In the genomic region with DNA sequence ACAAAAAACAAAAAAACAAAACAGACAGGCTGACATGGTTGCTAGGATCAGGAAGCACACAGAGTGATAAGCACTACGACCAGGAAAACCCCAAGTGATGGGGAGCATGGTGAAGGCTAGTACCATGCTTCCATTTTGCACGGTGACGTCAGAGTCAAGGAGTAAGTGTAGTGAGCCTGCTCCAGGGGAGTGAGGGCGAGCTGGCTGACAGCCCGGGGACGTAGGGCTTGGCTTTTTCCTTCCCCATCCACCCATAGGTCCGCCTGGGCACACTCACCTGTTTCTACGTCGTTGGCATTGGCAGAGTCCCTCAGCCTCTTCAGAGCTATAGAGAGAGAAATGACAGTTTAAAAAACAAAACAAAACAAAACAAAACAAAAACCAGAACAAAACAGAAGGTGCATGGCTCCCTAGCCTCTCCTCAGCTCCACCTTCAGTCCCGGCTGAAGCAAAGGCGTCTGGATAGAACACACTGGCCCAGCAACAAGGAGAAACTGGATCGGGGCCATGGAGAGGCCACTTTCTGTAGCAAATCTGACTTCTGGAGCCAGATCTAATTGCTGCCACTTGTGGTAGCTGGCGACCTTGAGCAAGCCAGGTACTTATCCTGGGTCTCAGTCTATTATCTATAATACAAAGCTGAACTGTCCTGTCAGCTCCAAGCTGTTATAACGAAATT, we compare ENCODE assay signal across 10 mouse cellular contexts. TPM values are rescaled to one million over a fixed set of nuclear protein-coding genes. Genes with fewer than 3 reads are reported as not detected.
A peak's percentile ranks its signal among the peaks of the same experiment; 100 is the strongest.
DNase-seq lines count a peak whose midpoint lies in the region; ATAC-seq and TF ChIP-seq lines count a peak whose summit lies in the region.
"Had no signal": no experiment of that assay in that cellular context is flagged by ENCODE, and none has a peak within 500 bp of the region (broad histone marks: within the 10 kb centered on the region; RNA-seq: fewer than 3 reads in every experiment).

No protein-coding gene starts in this region.

- 88% methylated on average over 14 of the region's 14 CpGs for WGBS in hindbrain, embryonic 10.5 days
- WGBS in hindbrain, embryonic 12.5 days: 87% methylated on average over 14 of the region's 14 CpGs
- 82% methylated on average over 14 of the region's 14 CpGs for WGBS in stomach, embryonic 14.5 days
- 76% methylated on average over 14 of the region's 14 CpGs for WGBS in stomach, postnatal 0 days
- 76% methylated on average over 14 of the region's 14 CpGs for WGBS in liver, embryonic 13.5 days (ENCODE audit: insufficient replicate concordance)

- H3K36me3 ChIP-seq in hindbrain, embryonic 10.5 days: peaks cover 52% of the 10 kb centered on the region
- H3K36me3 ChIP-seq in hindbrain, embryonic 12.5 days: peaks cover 46% of the 10 kb centered on the region
- peaks cover 40% of the 10 kb centered on the region for H3K36me3 ChIP-seq in stomach, embryonic 14.5 days (ENCODE audit: control insufficient read depth, insufficient read depth, low read length)
- peaks cover 19% of the 10 kb centered on the region for H3K36me3 ChIP-seq in stomach, postnatal 0 days (ENCODE audit: control insufficient read depth, insufficient read depth, low read length)
- H3K36me3 ChIP-seq in liver, embryonic 13.5 days: peaks cover 52% of the 10 kb centered on the region

- peak overlapping the region; percentile 3; the same call in 1 of the 2 replicates for H3K4me3 ChIP-seq in hindbrain, embryonic 10.5 days
- H3K4me3 ChIP-seq in hindbrain, embryonic 12.5 days: no peak overlapping the region
- H3K4me3 ChIP-seq in stomach, embryonic 14.5 days (ENCODE audit: low read depth, low read length): 0 out of 2 replicates have a peak overlapping the region, but pooled peaks have one; percentile 89
- H3K4me3 ChIP-seq in stomach, postnatal 0 days (ENCODE audit: low read depth, low read length): no peak overlapping the region
- peak overlapping the region; percentile 84 for H3K4me3 ChIP-seq in liver, embryonic 13.5 days (replicated peaks)

- DNase-seq in hindbrain, embryonic 10.5 days (ENCODE audit: low spot score): no peak
- no peak for DNase-seq in stomach, postnatal 0 days (ENCODE audit: low spot score)
- DNase-seq in liver, embryonic 13.5 days: no peak
- no peak for DNase-seq in urinary bladder, postnatal 4 days (ENCODE audit: low spot score in 2 of 2)
- no peak for DNase-seq in spleen, adult 12 weeks (ENCODE audit: low spot score)
- no peak for DNase-seq in gastrocnemius, postnatal 4 days (ENCODE audit: low spot score in 2 of 2)
- DNase-seq: adrenal gland, postnatal 14 days; heart, adult 18-20 months had no signal

- H3K27ac ChIP-seq in hindbrain, embryonic 10.5 days: no peak overlapping the region
- H3K27ac ChIP-seq in hindbrain, embryonic 12.5 days: no peak overlapping the region
- no peak overlapping the region for H3K27ac ChIP-seq in stomach, embryonic 14.5 days (ENCODE audit: low read length)
- no peak overlapping the region for H3K27ac ChIP-seq in stomach, postnatal 0 days (replicated peaks)
- H3K27ac ChIP-seq in liver, embryonic 13.5 days: peak overlapping the region; percentile 92

- no peak for ATAC-seq in hindbrain, embryonic 12.5 days (ENCODE audit: low FRiP score)
- no peak for ATAC-seq in stomach, embryonic 14.5 days (ENCODE audit: insufficient number of reproducible peaks, insufficient read depth, low FRiP score, low read depth)
- no peak for ATAC-seq in stomach, postnatal 0 days (ENCODE audit: low FRiP score, low TSS enrichment)
- no peak for ATAC-seq in liver, embryonic 13.5 days (ENCODE audit: low read depth)

- H3K9ac ChIP-seq in hindbrain, embryonic 12.5 days: no peak overlapping the region
- H3K9ac ChIP-seq in stomach, embryonic 14.5 days (replicated peaks; ENCODE audit: low read depth, low read length): no peak overlapping the region
- H3K9ac ChIP-seq in stomach, postnatal 0 days (ENCODE audit: low read length): no peak overlapping the region
- H3K9ac ChIP-seq in liver, embryonic 13.5 days: peak overlapping the region; percentile 93

- H3K9me3 ChIP-seq in hindbrain, embryonic 10.5 days: no peaks in the 10 kb centered on the region
- H3K9me3 ChIP-seq in hindbrain, embryonic 12.5 days (replicated peaks): no peaks in the 10 kb centered on the region
- no peaks in the 10 kb centered on the region for H3K9me3 ChIP-seq in stomach, embryonic 14.5 days (ENCODE audit: control insufficient read depth, low read depth, low read length)
- no peaks in the 10 kb centered on the region for H3K9me3 ChIP-seq in stomach, postnatal 0 days (ENCODE audit: control insufficient read depth, low read length)
- no peaks in the 10 kb centered on the region for H3K9me3 ChIP-seq in liver, embryonic 13.5 days (replicated peaks)

- H3K4me2 ChIP-seq in hindbrain, embryonic 12.5 days (replicated peaks): no peak overlapping the region
- peak overlapping the region; percentile 68; the same call in 1 of the 2 replicates for H3K4me2 ChIP-seq in stomach, embryonic 14.5 days (replicated peaks; ENCODE audit: low read depth, low read length)
- no peak overlapping the region; the same call in 1 of the 2 replicates for H3K4me2 ChIP-seq in stomach, postnatal 0 days (replicated peaks; ENCODE audit: low read depth)
- peak overlapping the region; percentile 68 for H3K4me2 ChIP-seq in liver, embryonic 13.5 days

- TF ChIP-seq EP300 in stomach, postnatal 0 days (optimal IDR thresholded peaks at IDR 0.05): no peak

- H3K4me1 ChIP-seq in hindbrain, embryonic 10.5 days (replicated peaks): peaks cover 27% of the 10 kb centered on the region
- peaks cover 17% of the 10 kb centered on the region for H3K4me1 ChIP-seq in hindbrain, embryonic 12.5 days
- H3K4me1 ChIP-seq in stomach, embryonic 14.5 days (ENCODE audit: control insufficient read depth, insufficient read depth, low read length): 0 out of 2 replicates have a peak, but pooled peaks cover 9% of the 10 kb centered on the region
- no peaks in the 10 kb centered on the region for H3K4me1 ChIP-seq in stomach, postnatal 0 days (replicated peaks; ENCODE audit: control insufficient read depth, insufficient read depth)
- peaks cover 82% of the 10 kb centered on the region for H3K4me1 ChIP-seq in liver, embryonic 13.5 days (replicated peaks)

- no peak for TF ChIP-seq CTCF in stomach, postnatal 0 days (IDR thresholded peaks at IDR 0.05; ENCODE audit: low read depth)

- no peaks in the 10 kb centered on the region for H3K27me3 ChIP-seq in hindbrain, embryonic 10.5 days (ENCODE audit: insufficient read depth, poor library complexity, severe bottlenecking)
- H3K27me3 ChIP-seq in hindbrain, embryonic 12.5 days: no peaks in the 10 kb centered on the region
- H3K27me3 ChIP-seq in stomach, embryonic 14.5 days (ENCODE audit: control insufficient read depth, insufficient read depth, low read length): no peaks in the 10 kb centered on the region
- H3K27me3 ChIP-seq in stomach, postnatal 0 days (ENCODE audit: control insufficient read depth, insufficient read depth, low read length): no peaks in the 10 kb centered on the region
- H3K27me3 ChIP-seq in liver, embryonic 13.5 days: no peaks in the 10 kb centered on the region

RNA-seq across cellular contexts. Expression of gene Ankrd54, which starts 1.7 kb away (rescaled TPM):
- polyA plus RNA-seq in hindbrain, embryonic 10.5 days (2016; fragmentation: Nextera tagmentation; extraction: Ambion mirVana): 65.9 and 78.2 TPM in 2 replicates
- 56.8 and 60.3 TPM in 2 replicates for polyA plus RNA-seq in hindbrain, embryonic 12.5 days (2016; fragmentation: Nextera tagmentation; extraction: Ambion mirVana)
- polyA plus RNA-seq in stomach, embryonic 14.5 days (2014; fragmentation: Nextera tagmentation; extraction: Ambion mirVana): 42.7 and 44.1 TPM in 2 replicates
- 27.1 and 28.0 TPM in 2 replicates for polyA plus RNA-seq in stomach, postnatal 0 days (2015; fragmentation: Nextera tagmentation; extraction: Ambion mirVana)
- polyA plus RNA-seq in liver, embryonic 13.5 days (2015; fragmentation: Nextera tagmentation; extraction: Ambion mirVana): 47.9 and 49.6 TPM in 2 replicates
- total RNA-seq in gastrocnemius, postnatal 4 days (2021): 10 to 100 TPM; 11.6 to 13.5 TPM

RNA-seq across cellular contexts. Expression of gene Eif3l, which starts 14.0 kb away (rescaled TPM):
- 238 and 262 TPM in 2 replicates for polyA plus RNA-seq in hindbrain, embryonic 10.5 days (2016; fragmentation: Nextera tagmentation; extraction: Ambion mirVana)
- 190 and 196 TPM in 2 replicates for polyA plus RNA-seq in hindbrain, embryonic 12.5 days (2016; fragmentation: Nextera tagmentation; extraction: Ambion mirVana)
- 218 and 224 TPM in 2 replicates for polyA plus RNA-seq in stomach, embryonic 14.5 days (2014; fragmentation: Nextera tagmentation; extraction: Ambion mirVana)
- polyA plus RNA-seq in stomach, postnatal 0 days (2015; fragmentation: Nextera tagmentation; extraction: Ambion mirVana): 132 and 135 TPM in 2 replicates
- polyA plus RNA-seq in liver, embryonic 13.5 days (2015; fragmentation: Nextera tagmentation; extraction: Ambion mirVana): 171 and 185 TPM in 2 replicates
- total RNA-seq in gastrocnemius, postnatal 4 days (2021): 100 to 1,000 TPM; 106 to 111 TPM

RNA-seq across cellular contexts. Expression of gene Galr3, which starts 19.3 kb away (rescaled TPM):
- polyA plus RNA-seq in hindbrain, embryonic 10.5 days (2016; fragmentation: Nextera tagmentation; extraction: Ambion mirVana): not detected in 2 replicates
- polyA plus RNA-seq in hindbrain, embryonic 12.5 days (2016; fragmentation: Nextera tagmentation; extraction: Ambion mirVana): not detected in 2 replicates
- 0.30 and 0.39 TPM in 2 replicates for polyA plus RNA-seq in stomach, embryonic 14.5 days (2014; fragmentation: Nextera tagmentation; extraction: Ambion mirVana)
- polyA plus RNA-seq in stomach, postnatal 0 days (2015; fragmentation: Nextera tagmentation; extraction: Ambion mirVana): 0.31 and 0.34 TPM in 2 replicates
- polyA plus RNA-seq in liver, embryonic 13.5 days (2015; fragmentation: Nextera tagmentation; extraction: Ambion mirVana): 0.13 and 0.20 TPM in 2 replicates
- not detected for total RNA-seq in gastrocnemius, postnatal 4 days (2021)
- total RNA-seq: heart, adult 18-20 months had no signal

RNA-seq across cellular contexts. Expression of gene H1f0, which starts 32.8 kb away (rescaled TPM):
- polyA plus RNA-seq in hindbrain, embryonic 10.5 days (2016; fragmentation: Nextera tagmentation; extraction: Ambion mirVana): 447 and 561 TPM in 2 replicates
- 456 and 488 TPM in 2 replicates for polyA plus RNA-seq in hindbrain, embryonic 12.5 days (2016; fragmentation: Nextera tagmentation; extraction: Ambion mirVana)
- polyA plus RNA-seq in stomach, embryonic 14.5 days (2014; fragmentation: Nextera tagmentation; extraction: Ambion mirVana): 160 and 175 TPM in 2 replicates
- polyA plus RNA-seq in stomach, postnatal 0 days (2015; fragmentation: Nextera tagmentation; extraction: Ambion mirVana): 285 and 309 TPM in 2 replicates
- polyA plus RNA-seq in liver, embryonic 13.5 days (2015; fragmentation: Nextera tagmentation; extraction: Ambion mirVana): 85.3 and 101 TPM in 2 replicates
- 100 to 1,000 TPM; 212 to 246 TPM for total RNA-seq in gastrocnemius, postnatal 4 days (2021)

RNA-seq across cellular contexts. Expression of gene Micall1, which starts 47.7 kb away (rescaled TPM):
- 7.0 and 8.8 TPM in 2 replicates for polyA plus RNA-seq in hindbrain, embryonic 10.5 days (2016; fragmentation: Nextera tagmentation; extraction: Ambion mirVana)
- 12.4 and 16.3 TPM in 2 replicates for polyA plus RNA-seq in hindbrain, embryonic 12.5 days (2016; fragmentation: Nextera tagmentation; extraction: Ambion mirVana)
- 12.1 and 12.5 TPM in 2 replicates for polyA plus RNA-seq in stomach, embryonic 14.5 days (2014; fragmentation: Nextera tagmentation; extraction: Ambion mirVana)
- polyA plus RNA-seq in stomach, postnatal 0 days (2015; fragmentation: Nextera tagmentation; extraction: Ambion mirVana): 7.0 and 7.8 TPM in 2 replicates
- 1.0 and 1.2 TPM in 2 replicates for polyA plus RNA-seq in liver, embryonic 13.5 days (2015; fragmentation: Nextera tagmentation; extraction: Ambion mirVana)
- 10 to 100 TPM; 26.5 to 29.4 TPM for total RNA-seq in gastrocnemius, postnatal 4 days (2021)

Comparison
In these comparisons a context has a peak if more than half of its experiments do, and no peak if none do; other contexts are left out.
1. H3K4me3 ChIP-seq: peak in hindbrain, embryonic 10.5 days (single experiment), stomach, embryonic 14.5 days (single experiment) and liver, embryonic 13.5 days (single experiment); none in hindbrain, embryonic 12.5 days (single experiment) and stomach, postnatal 0 days (single experiment).
2. H3K4me2 ChIP-seq: peak in stomach, embryonic 14.5 days (single experiment) and liver, embryonic 13.5 days (single experiment); none in hindbrain, embryonic 12.5 days (single experiment) and stomach, postnatal 0 days (single experiment).